Mouse (Mus musculus) ovary, postnatal 14 days (tissue): ENCODE measurements around the gene Eea1.
A peak's percentile ranks its signal among the peaks of the same experiment; 100 is the strongest.
"Not testable (repeated sequence)": the region's sequence is repeated elsewhere in the genome, so short reads cannot be mapped to it uniquely, and the experiment has no call there.

Experiments used
- DNase-seq: peaks from one replicate; pipeline ENCODE4 v3.0.0; 2022; ENCODE audit warnings: low spot score

Eea1 gene

DNA sequence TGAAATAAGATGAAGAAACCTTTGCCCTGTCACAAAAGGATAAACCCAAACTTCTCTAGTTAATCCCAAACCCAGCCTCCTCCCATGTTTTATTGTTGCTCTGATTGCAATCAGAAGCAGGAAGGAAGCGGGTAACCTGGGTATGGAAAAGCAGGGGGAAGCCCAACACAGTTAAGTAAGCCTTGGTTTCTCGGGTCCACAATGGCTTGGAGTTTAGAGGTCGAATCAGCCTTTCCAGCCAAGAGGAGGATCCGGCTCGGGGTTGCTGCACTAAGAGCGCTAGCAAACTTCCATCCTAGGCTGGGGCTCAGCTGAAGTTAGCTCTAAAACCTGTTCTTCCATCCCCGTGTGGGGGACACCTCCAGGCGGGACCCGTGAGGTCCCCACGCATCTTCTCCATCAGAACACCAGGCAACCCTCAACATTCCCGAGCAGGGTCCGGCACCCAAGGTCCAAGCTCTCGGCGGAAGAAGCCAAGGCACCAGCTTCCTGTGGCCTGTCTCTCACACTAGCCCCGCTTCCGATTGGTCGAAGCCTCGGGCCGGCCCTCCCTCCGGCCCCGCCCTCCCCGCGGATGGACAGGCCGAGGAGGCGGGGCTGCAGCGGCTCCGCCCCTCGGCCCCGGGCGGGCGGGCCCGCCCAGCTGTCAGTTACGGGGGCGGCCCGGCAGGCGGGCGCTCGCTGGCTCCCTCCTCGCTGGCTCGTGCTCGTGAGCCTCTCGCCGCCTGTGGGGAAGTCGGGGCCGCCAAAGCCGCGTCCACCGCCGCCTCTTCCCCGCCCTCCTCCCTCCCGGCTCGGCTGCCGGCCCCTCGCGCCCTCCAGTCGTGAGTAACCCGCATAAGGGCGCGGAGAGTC, at the start of gene Eea1:
Eea1 (plus strand) TSS at position 605 of the 855 bp plus-strand sequence.
- DNase-seq, result peak; percentile 84

DNA sequence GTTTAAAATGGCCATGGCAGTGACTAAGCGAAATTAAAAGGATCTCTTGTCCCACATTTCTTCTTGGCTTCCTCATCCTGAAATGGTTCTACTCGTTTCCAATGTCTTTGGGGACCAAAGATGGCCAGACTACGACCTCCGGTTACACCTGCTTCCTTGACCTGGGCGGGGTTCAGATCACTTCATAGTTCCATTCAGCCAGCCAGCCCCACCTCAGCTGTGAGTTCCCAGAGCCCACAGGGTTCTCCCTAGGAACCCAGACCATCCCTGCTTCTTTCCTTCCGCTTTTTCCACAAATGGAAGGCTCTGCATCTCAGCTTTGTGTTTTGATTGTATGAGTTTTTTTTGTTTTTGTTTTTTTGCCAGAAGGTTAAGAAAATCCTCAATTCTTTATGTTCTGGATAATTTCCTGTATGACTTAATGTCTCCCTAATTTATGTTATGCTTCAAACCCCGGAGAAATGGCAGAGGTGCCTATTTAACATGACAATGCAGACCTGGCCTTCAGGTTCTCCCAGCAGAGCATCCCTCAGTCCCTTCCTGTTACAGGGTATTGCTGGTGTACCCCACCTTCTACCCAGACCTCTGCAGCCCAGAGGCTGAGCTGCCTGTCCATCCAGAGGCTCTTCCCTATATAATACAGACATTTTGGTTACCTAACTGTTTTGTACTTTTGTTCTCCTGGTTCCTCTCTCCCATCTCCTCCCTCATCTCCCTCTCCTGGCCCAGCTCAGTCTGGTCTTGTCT, 49.1 kb upstream of the Eea1 start:
- no peak for DNase-seq

DNA sequence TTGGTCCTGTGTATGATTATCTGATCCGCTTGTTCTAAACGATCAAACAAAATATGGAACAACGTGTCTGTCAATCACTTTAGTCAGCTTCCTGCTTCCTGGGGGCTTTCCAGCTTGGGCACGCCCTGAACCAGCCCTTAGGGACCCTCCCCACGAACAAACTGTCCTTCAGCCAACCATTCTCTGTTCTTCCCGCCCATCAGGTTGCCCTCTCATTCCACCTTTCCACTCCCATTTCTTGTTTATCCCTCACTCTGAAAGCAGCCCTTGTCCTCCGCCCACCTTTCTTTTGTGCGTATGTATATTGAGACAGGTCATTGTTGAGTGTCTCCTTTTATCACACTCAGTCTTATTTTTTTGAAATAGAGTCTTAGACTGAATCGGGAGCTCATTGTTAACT, 48.3 kb upstream of the Eea1 start:
- DNase-seq, result no peak

DNA sequence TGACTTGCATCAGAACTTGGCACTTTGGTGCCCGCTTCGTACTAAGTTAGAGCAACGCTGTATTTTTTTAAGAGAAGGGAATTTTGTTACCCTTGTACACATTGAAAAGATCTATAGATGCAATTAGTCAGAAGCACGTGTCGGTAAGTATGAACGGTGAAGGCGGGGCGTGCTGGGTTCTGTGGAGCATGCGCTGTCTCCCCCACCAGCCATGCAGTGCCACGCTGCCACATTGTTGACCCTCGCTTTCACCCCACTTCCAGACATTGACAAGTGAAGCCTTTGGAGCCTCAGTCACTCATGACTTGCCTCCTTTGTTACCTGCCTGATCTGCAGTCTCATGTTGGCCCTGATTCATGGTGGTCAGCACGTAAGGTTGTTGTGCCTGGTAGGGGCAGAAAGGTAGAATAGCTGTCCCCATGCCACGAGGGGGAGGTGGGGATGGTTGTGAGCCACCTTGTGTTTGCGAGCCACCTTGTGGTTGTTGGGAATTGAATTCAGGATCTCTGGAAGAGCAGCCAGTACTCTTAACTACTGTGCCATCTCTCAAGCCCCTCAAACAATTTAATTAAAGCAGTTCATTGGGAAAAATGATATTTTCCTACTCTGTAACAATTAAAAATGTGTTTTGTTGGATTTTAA, 47.0 kb upstream of the Eea1 start:
- no peak for DNase-seq

DNA sequence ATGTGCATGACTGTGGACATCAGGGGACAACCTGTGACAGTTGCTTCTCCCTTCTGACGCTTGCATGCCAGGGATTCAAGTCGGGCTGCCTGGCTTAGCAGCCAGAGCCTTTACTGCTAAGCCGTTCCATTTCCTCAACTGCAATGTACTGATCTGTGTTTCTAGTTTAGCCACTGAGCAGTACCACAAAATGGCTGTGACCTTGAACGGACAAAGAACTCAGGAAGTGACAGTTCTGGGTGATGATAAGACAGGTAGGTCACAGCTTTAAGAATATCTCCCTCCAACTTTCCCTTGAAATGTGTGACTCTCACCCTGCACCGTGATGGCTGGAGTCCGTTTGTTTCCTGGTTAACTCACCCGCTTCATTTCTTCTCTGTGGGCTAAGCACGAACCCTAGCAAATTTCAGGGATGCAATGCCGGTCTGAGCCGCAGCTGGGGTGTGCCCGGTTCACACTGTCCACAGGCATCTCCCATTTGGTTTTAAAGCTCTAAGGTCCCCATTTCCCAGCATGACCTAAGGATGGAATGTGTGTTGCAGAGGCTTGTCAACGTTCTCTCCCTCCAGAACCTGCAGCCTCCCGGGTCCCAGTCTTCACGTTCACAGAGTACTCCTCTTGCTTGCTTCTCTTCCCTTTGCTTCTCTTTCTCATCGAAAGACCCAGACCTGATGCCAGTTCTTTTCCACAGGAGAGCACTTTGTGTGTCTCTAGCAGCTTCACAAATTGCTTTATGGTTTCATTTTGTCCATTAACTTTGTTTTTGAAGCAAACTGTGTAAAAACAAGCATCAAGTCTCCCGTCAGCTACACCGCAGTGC, 46.2 kb upstream of the Eea1 start:
- no peak for DNase-seq

DNA sequence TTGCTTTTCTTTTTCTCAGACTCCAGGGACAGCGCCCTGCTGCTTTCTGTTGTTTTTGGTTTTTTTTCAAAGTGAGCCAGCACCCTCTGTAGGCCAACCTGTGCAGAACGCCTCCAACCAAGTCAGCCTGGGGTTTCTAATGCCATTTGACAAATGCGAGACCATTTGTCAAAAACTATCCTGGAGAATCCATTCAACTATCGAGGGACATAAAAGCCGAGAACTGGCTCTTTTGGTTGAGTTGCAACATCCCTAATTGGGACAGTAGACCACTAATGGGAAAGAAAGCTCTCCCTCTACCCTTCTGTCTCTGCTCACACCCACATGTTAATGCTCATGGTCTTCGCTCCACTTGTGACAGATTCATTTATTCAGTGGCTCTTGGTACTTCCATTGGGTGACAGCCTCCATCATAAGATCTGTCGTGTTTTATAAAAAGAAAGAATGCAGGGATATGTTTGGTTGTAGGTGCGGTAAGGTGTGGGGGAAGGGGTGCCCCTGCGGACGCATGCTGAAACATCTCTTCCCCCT, 45.5 kb upstream of the Eea1 start:
- peak; percentile 47 for DNase-seq

DNA sequence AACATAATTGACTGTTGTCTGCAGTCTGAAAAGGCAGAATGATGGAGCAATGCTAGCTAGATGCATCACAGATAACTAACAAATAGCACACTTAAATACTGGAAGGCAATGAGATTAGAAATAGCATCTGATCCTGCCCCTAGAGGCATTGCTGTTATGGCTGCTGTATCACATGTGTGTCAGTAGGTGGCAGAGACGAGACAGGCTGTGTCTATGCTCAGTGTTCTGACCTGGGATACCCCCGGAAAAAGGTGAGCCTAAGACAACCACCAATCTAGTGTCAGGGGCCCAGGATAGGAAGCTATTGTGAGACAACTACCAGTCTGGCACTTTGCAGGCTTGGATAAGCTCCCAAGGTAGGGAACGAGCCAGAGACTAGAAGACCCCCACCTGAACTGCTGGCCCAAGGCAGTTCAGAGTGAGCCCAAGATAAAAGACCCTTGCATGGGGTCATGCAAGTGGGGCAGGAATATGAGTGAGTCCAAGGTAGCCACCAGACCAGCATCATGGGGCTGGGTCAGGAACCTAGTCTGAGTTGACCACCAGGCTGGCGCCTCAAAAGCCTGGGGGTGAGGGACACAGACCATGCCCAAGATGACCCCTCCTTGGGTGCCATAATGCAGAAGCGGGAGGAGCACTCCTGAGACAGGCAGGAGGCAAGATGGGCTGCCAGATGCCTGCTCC, 41.8 kb upstream of the Eea1 start:
- DNase-seq, result no peak

DNA sequence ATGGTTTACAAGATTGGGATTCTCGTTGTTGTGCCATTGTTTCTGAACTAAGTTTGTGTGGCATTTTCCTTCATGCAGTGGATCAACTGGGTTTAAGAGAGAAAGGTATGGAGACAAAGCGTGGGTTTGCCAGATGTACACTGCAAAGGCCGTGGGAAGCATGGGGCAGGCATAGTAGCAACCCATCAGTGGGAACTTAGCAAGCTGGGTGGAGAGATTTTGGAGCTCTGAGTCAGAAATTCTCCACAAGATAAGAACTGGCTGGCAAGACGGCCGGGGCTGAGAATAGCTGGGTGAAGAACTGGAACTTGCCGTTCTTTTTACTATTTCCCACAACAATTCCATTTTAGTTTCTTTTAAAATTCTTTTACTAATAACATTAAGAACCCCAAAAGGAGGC, 35.8 kb upstream of the Eea1 start:
- DNase-seq, result no peak

DNA sequence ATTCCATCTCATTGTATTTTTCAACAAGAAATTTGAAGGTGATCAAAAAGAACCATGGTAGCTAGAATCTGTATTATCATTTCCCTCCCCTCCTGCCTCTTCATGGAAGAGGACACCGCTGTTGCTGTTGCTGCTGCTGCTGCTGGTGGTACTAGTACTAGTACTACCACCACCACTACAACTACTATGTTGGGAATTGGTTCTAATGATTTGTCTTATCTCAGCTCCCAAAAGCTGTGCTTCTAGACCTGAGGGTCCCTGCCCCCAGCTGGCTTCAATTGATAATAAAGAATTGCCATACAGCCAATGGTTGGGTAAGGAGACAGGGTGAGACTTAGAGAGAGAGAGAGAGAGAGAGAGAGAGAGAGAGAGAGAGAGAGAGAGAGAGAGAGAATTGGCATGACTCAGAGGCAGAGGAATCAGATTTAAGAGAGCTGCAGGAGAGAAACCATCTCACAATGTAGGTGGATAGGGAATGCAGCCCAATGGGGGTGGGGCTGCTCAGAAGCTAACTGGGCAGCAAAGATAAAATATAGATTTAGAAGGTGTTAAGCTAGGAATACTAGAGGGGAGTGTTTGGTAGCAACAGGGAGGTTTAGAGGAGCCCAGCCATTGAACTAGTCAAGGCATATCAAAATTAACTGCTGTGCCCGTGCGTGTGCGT, 31.1 kb upstream of the Eea1 start:
- no peak for DNase-seq

DNA sequence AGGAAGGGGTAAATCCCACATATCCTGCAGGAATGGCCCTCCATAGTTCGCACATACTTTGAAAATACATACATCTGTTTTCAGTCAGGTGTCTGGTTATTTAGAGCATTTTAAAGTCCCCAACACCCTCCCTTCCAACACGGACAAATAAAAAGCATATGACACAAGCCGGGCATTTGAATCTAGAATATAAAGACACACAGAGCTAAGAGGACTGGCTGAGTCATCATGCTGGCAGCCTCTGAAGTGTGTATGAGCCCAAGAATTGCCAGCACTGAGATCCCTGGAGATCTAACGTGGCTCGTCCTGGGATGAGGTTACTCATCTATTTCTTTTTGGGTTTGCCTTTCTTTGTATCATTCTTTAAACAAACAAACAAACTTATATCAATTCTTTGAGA, 29.4 kb upstream of the Eea1 start:
- no peak for DNase-seq

DNA sequence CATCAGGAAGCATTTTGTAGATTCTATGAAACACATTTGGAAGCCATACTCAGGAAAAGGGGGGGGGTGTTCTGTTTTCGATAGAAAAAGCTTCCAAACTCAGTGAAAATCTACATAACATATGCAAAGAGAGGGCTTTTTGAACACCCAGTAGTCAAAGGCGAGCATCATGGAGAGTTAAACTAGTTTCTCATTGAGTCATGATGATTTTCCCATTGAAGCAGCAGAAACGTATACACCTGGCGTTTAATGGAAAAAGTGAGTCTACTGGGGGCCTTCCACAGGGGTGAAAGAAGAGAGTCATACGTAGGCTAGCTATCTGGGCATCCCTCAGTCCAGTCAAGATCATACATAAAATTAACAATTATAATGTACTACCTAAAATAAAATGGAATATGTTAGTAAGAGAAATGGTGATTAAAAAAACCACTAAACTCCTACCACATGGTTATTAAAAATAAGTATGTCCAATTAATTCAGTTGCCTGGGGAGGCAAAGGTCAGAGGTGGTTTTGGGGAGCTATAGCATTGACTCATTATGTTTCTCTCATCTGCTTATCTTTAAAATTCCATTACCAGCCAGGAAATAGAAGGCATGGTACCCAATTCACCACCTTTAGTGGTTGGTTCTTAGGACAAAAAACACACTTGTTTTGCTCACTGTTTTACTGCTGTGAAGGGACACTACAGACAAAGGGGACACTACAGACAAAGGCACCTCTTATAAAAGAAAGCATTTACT, 25.8 kb upstream of the Eea1 start:
- DNase-seq, result no peak

DNA sequence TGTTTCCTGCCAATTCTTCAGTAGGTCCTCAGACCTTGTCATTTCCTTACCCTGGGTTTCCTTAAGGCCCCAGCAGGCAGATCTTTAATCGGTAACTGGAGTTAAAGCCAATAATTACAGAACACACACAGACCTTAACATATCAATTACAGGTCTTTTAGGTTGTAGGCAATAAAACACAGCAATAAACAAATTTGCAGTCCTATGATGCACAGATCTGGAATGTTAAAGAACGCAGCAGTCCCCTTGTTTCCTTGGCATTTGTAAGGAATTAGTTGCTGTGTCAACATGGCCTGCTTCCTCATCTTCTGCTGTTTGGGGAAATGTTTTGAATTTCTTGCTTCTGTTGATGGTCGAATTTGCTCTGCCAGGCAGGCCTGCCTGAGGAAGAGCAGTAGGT, 21.7 kb upstream of the Eea1 start:
- DNase-seq, result no peak

DNA sequence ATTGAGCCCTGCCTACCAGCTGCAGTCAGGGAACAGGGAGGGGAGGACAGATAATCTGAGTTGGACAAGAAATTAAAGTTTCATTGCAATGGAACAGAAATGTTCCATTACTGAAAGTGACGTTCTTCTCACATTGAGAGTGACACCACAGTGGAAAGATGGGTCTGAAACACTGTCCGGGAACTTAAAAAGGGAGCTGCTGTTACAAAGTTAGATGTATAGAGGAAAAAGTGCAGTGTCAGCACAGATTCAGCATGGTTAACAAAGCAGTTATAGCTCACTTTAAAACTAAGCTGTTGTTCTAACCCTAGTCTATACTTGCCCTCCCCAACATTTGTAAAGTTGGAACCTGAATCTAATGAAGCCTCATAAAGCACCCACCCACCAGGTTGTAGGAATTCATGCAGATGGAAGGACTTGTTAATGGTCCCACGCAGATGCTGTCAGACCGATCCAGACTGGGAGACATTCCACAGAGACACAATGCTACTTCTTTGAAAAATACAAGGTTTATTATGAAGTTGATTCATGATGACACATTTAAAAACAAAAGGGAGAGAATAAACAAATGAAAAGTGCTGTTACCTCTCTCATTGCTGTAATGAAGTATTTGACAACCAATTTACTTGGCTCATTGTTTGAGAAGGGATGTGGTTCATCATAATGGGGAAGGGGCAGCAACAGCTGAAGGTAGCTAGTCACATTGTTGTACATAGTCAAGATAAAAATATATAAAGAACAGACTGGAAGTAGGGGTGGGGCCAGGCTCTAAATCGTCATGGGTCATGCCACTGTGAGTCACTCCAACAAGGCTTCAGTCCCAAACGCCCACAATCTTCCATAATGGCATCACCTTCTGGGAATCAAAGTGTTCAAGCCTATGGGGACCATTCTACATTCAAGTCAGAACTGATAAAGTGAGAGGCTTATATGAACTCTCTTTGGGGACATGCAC, 16.9 kb upstream of the Eea1 start:
- no peak for DNase-seq

DNA sequence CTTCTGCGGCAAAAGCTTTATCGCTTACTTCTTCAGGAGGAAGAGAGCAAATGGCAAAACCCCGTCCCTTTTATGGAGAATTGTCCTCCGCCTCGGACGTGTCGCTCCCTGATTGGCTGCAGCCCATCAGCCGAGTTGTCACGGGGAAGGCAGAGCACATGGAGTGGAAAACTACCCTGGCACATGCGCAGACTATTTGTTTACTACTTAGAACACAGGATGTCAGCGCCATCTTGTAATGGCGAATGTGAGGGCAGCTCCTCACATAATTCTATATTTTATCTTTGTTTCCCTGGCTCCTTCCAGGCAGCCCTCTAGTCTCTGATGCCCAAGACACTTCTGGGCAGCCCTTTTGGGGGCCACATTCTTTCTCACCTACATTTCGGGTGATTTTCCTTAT, 6.8 kb upstream of the Eea1 start:
- not testable (repeated sequence) for DNase-seq

DNA sequence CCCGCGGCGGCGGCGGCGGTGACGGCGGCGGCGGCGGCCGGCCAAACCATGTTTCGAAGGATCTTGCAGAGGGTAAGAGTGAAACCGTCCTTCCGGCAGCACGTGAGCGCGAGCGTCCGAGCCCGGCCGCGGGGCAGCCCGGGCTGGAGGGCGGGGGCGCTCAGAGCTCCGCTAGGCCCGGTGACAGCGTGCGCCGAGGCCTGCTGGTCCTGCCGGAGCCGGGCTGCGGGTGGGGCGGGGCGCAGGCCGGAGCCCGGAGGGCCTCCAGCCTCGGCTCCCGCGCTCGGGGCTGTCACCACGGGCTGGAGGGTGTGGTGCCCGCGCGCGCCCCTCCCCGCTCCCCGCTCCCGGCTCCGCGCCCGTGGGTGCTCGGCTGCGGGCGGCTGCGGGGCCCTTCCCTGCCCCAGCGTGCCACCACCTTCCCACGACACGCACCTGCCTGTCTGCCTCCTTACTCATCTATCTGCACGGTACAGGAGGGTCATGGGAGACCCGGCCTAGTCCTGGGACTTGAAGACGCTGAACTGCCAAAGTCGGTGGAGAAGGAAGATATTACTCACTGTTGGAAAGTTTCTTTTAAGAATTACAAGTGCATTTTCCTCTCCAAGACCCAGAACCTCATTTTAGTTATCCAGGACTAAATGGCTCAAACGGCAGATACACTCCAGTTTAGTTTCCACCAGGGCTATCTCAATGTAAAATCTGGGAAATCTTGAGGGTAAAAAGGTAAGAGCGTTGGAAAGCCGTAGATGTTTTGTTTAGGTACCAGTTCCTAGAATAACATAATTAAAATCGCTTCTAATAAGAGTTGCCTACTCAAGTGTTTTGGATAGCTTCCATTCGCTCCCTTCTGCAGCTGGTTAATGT, 684 bp downstream of the Eea1 start:
- no peak for DNase-seq

DNA sequence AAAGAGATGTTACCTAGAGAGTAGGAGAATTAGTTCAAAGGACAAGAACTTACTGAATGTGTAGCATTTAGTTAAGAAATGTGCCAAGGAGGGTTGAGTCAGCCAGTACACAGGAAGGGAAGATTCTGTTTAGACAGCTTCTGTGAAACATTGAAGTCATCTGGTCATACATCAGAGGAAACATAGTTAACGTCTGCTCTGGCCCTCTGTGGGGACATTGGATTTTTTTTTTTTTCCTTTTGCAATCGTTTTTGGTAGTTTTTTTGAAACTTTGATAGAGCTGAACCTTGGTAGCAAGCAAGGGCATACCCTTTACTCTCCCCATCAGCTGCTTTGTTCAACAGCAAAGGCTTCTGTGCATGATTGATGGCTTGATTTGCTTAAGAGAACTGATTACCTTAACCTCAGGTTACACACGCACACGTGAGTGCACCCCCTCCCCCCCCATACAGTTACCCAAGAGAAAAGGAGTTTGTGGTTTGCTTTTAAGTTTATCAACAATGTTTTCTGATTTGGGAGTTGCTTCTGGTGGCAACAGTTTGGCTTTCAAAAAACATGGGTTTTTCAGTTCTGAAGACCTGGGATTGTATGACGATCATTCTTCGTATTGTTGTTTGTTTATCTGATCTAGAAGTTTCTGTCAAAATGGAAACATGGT, 1.4 kb downstream of the Eea1 start:
- no peak for DNase-seq

DNA sequence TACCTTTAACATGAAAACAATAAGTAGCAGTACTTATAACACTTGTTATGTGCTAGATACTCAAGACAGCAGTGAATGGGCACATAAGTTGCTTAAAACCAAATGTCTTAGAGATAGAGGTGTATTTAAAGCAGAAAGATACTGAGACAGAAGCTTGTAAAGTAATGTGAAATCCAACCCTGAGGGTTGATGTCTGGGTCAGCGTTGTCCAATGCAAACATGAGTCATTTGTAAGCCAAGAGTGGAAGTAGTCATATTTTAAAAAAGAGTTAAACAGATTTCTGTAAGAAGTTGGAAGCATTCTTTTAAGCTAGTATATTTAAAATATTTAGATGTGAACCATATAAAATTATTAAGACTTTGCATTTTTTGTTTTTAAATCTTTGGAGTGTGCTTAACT, 4.6 kb downstream of the Eea1 start:
- no peak for DNase-seq
